Mouse (Mus musculus) embryonic facial prominence, embryonic 15.5 days (tissue): ENCODE results near the gene Rap1gap2. TPM values are rescaled to one million over a fixed set of nuclear protein-coding genes. Genes with fewer than 3 reads are reported as not detected.

Experiments
- ATAC-seq: fragments of 200-750 bp; cut with Nextera tagmentation; 2 replicates; pipeline ENCODE4 v1.8.0; 2017; ENCODE audit warnings: low read depth, moderate TSS enrichment; ENCODE audit not compliant: insufficient number of reproducible peaks, low FRiP score, low TSS enrichment
- H3K27ac ChIP-seq: fragments of 300-500 bp; sonication (generic); replicated peaks from 2 replicates; pipeline ENCODE4 v1.5.1; 2015; ENCODE audit warnings: mild to moderate bottlenecking, inconsistent platforms
- H3K27me3 ChIP-seq: fragments of 300-500 bp; sonication (generic); 2 replicates; pipeline ENCODE4 v1.6.1; 2015; ENCODE audit warnings: inconsistent platforms
- H3K36me3 ChIP-seq: fragments of 300-500 bp; sonication (generic); 2 replicates; pipeline ENCODE4 v1.6.1; 2015; ENCODE audit warnings: mild to moderate bottlenecking, inconsistent platforms
- H3K4me1 ChIP-seq: fragments of 300-500 bp; sonication (generic); 2 replicates; pipeline ENCODE4 v1.6.1; 2015; ENCODE audit warnings: inconsistent platforms
- H3K4me2 ChIP-seq: fragments of 300-500 bp; sonication (generic); replicated peaks from 2 replicates; pipeline ENCODE4 v1.6.1; 2015; ENCODE audit warnings: mild to moderate bottlenecking, inconsistent platforms
- H3K4me3 ChIP-seq: fragments of 300-500 bp; sonication (generic); replicated peaks from 2 replicates; pipeline ENCODE4 v1.5.1; 2015; ENCODE audit warnings: mild to moderate bottlenecking, inconsistent platforms
- H3K9ac ChIP-seq: fragments of 300-500 bp; sonication (generic); 2 replicates; pipeline ENCODE4 v1.6.1; 2015; ENCODE audit warnings: inconsistent platforms
- H3K9me3 ChIP-seq: fragments of 300-500 bp; sonication (generic); replicated peaks from 2 replicates; pipeline ENCODE4 v1.6.1; 2016; ENCODE audit warnings: inconsistent platforms
- WGBS: fragments of 180-500 bp; shearing (Covaris S2); methylation state at CpG from one replicate; pipeline ENCODE4 v1.1.7; 2015; 5-methylcytosine and 5-hydroxymethylcytosine counted together
- polyA plus RNA-seq: library from polyadenylated mRNA; unstranded; fragments of >200 nt; fragmentation: Nextera tagmentation; extraction: Ambion mirVana; gene quantifications from 2 replicates; pipeline ENCODE4 v1.2.1, GENCODE M21; 2015

Rap1gap2 gene
- polyA plus RNA-seq, 1 experiment from 2014 or later, result 3.5 TPM

GRCm38 (mm10) chr11:74352550-74352949 lies 258.2 kb downstream of the Rap1gap2 start, which contains the start of gene Olfr411:
Gene Olfr411 (minus strand): TSS chr11:74352650.
- no peak for ATAC-seq
- H3K4me2 ChIP-seq, result no peak within 1 kb of the TSS
- no peaks in the 10 kb centered on the region for H3K36me3 ChIP-seq
- 74% methylated on average over 3 of the region's 3 CpGs for WGBS
- no peak within 1 kb of the TSS for H3K4me3 ChIP-seq
- H3K9ac ChIP-seq, result no peak within 1 kb of the TSS
- H3K27me3 ChIP-seq, result no peaks in the 10 kb centered on the region
- no peaks in the 10 kb centered on the region for H3K4me1 ChIP-seq
- H3K27ac ChIP-seq, result no peak within 1 kb of the TSS
- H3K9me3 ChIP-seq, result no peaks in the 10 kb centered on the region

DNA sequence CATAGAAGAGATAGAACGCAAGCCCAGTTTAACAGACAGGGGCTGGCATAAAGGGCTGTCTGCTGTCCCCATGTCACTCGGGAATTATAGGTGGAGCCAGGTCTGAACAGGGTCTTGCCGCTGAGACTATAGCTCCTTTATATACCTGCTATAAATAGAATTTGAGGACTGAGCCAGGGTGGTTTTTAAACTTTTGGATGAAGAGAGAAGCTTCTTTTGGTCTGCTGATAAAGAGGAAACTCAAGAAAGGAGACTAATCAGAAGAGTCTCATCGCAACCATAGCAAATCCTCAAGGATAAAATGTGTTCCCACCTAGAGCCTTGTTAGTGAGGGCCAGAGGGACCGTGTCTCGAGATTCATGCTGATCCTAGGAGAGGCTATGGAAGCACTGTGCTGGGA lies 272.8 kb downstream of the Rap1gap2 start, which contains the start of gene Olfr410:
Gene Olfr410, minus strand, starts transcription at position 101 of the 400 bp plus-strand sequence.
- H3K9ac ChIP-seq, result no peak within 1 kb of the TSS
- H3K4me3 ChIP-seq, result no peak within 1 kb of the TSS
- 75% methylated on average over 6 of the region's 6 CpGs for WGBS
- H3K36me3 ChIP-seq, result no peaks in the 10 kb centered on the region
- no peak within 1 kb of the TSS for H3K4me2 ChIP-seq
- H3K27ac ChIP-seq, result no peak within 1 kb of the TSS
- no peaks in the 10 kb centered on the region for H3K27me3 ChIP-seq
- no peaks in the 10 kb centered on the region for H3K9me3 ChIP-seq
- no peak for ATAC-seq
- no peaks in the 10 kb centered on the region for H3K4me1 ChIP-seq

Other genes starting within 250 kb of the Rap1gap2 start
- gene Olfr412, start 248.8 kb downstream of the Rap1gap2 start, polyA plus RNA-seq, result not detected in 2 replicates
- 0.46 and 0.71 TPM in 2 replicates for gene Ccdc92b, start 8.7 kb upstream of the Rap1gap2 start, polyA plus RNA-seq
- gene Cluh, start 38.6 kb upstream of the Rap1gap2 start, polyA plus RNA-seq, result 26.6 and 27.1 TPM in 2 replicates
- gene Pafah1b1, start 113.8 kb upstream of the Rap1gap2 start, polyA plus RNA-seq, result 44.0 and 44.5 TPM in 2 replicates
- 45.8 and 48.9 TPM in 2 replicates for gene Mettl16, start 159.9 kb upstream of the Rap1gap2 start, polyA plus RNA-seq
- gene Mnt, start 220.0 kb upstream of the Rap1gap2 start, polyA plus RNA-seq, result 6.3 and 6.9 TPM in 2 replicates